Comparison of ENCODE assay signal across 7 mouse cellular contexts in genomic region chr2:136885579-136885978, GRCm38 (mm10). TPM values are rescaled to one million over a fixed set of nuclear protein-coding genes. Genes with fewer than 3 reads are reported as not detected.
DNase-seq lines count a peak whose midpoint lies in the region; ATAC-seq and TF ChIP-seq lines count a peak whose summit lies in the region.

TSS of gene AL731706.2 (minus strand) at chr2:136885679.

- ATAC-seq in midbrain, postnatal 0 days (ENCODE audit: low FRiP score) = no peak
- ATAC-seq in limb, embryonic 11.5 days (ENCODE audit: insufficient number of reproducible peaks, low FRiP score, low TSS enrichment, low read depth) = no peak
- ATAC-seq in megakaryocyte, adult 5-6 weeks (ENCODE audit: poor library complexity, severe bottlenecking) = no peak

- H3K27me3 ChIP-seq in midbrain, embryonic 10.5 days (ENCODE audit: low read depth, poor library complexity, severe bottlenecking) = no peaks in the 10 kb centered on the region
- H3K27me3 ChIP-seq in midbrain, postnatal 0 days (ENCODE audit: insufficient read depth, low read length) = no peaks in the 10 kb centered on the region
- no peaks in the 10 kb centered on the region for H3K27me3 ChIP-seq in limb, embryonic 11.5 days (ENCODE audit: control insufficient read depth, insufficient read depth, low read length)

- WGBS in midbrain, embryonic 10.5 days = 93% methylated on average over 2 of the region's 2 CpGs
- WGBS in midbrain, postnatal 0 days = 95% methylated on average over 2 of the region's 2 CpGs
- 91% methylated on average over 2 of the region's 2 CpGs for WGBS in limb, embryonic 11.5 days

- H3K4me2 ChIP-seq in midbrain, postnatal 0 days (ENCODE audit: low read depth, low read length, poor library complexity, severe bottlenecking) = no peak within 1 kb of the TSS
- no peak within 1 kb of the TSS for H3K4me2 ChIP-seq in limb, embryonic 11.5 days (ENCODE audit: low read depth, severe bottlenecking)

- H3K9me3 ChIP-seq in midbrain, embryonic 10.5 days (replicated peaks) = no peaks in the 10 kb centered on the region
- no peaks in the 10 kb centered on the region for H3K9me3 ChIP-seq in midbrain, postnatal 0 days (ENCODE audit: low read length)
- no peaks in the 10 kb centered on the region for H3K9me3 ChIP-seq in limb, embryonic 11.5 days (ENCODE audit: control insufficient read depth, low read length)

- TF ChIP-seq CTCF in midbrain, postnatal 0 days (IDR thresholded peaks at IDR 0.05) = no peak

- peaks cover 6% of the 10 kb centered on the region; the same call in 1 of the 2 replicates for H3K4me1 ChIP-seq in midbrain, embryonic 10.5 days
- H3K4me1 ChIP-seq in midbrain, postnatal 0 days (ENCODE audit: insufficient read depth, low read length) = 0 out of 2 replicates have a peak, but pooled peaks cover 4% of the 10 kb centered on the region
- no peaks in the 10 kb centered on the region for H3K4me1 ChIP-seq in limb, embryonic 11.5 days (ENCODE audit: control insufficient read depth, insufficient read depth, low read length)

- no peak within 1 kb of the TSS for H3K27ac ChIP-seq in midbrain, embryonic 10.5 days (replicated peaks)
- H3K27ac ChIP-seq in midbrain, postnatal 0 days (ENCODE audit: low read depth, low read length) = no peak within 1 kb of the TSS
- no peak within 1 kb of the TSS for H3K27ac ChIP-seq in limb, embryonic 11.5 days (replicated peaks; ENCODE audit: low read depth, low read length)

- no peak for DNase-seq in midbrain, embryonic 10.5 days (ENCODE audit: low spot score)
- DNase-seq in midbrain, postnatal 0 days (ENCODE audit: low spot score) = no peak
- no peak for DNase-seq in gastrocnemius, postnatal 4 days (ENCODE audit: low spot score in 2 of 2)
- no peak for DNase-seq in limb, embryonic 11.5 days (ENCODE audit: low spot score)
- no peak for DNase-seq in spleen, adult 18-20 months
- no peak for DNase-seq in ovary, postnatal 10 days (ENCODE audit: low spot score)

- H3K36me3 ChIP-seq in midbrain, embryonic 10.5 days = peaks cover 49% of the 10 kb centered on the region
- peaks cover 12% of the 10 kb centered on the region for H3K36me3 ChIP-seq in midbrain, postnatal 0 days (ENCODE audit: insufficient read depth, low read length)
- peaks cover 2% of the 10 kb centered on the region; the same call in 1 of the 2 replicates for H3K36me3 ChIP-seq in limb, embryonic 11.5 days (ENCODE audit: control insufficient read depth, insufficient read depth, low read length)

- H3K9ac ChIP-seq in midbrain, postnatal 0 days (replicated peaks; ENCODE audit: low read length, poor library complexity, severe bottlenecking) = no peak within 1 kb of the TSS
- no peak within 1 kb of the TSS for H3K9ac ChIP-seq in limb, embryonic 11.5 days (ENCODE audit: low read length)

- H3K4me3 ChIP-seq in midbrain, embryonic 10.5 days = no peak within 1 kb of the TSS
- H3K4me3 ChIP-seq in midbrain, postnatal 0 days (ENCODE audit: low read depth, low read length) = no peak within 1 kb of the TSS
- H3K4me3 ChIP-seq in limb, embryonic 11.5 days (ENCODE audit: low read depth, low read length) = no peak within 1 kb of the TSS

RNA-seq across cellular contexts. Expression of gene AL731706.2, which starts in this region (rescaled TPM):
- polyA plus RNA-seq in midbrain, embryonic 10.5 days (2016; fragmentation: Nextera tagmentation; extraction: Ambion mirVana) = 24.1 and 26.6 TPM in 2 replicates
- total RNA-seq in midbrain, postnatal 0 days (2014; rRNA removed) = not detected in 2 replicates
- 4.3 and 7.9 TPM in 2 replicates for polyA plus RNA-seq in midbrain, postnatal 0 days (2015; fragmentation: Nextera tagmentation; extraction: Ambion mirVana)
- total RNA-seq in gastrocnemius, postnatal 4 days (2021) = 10 to 100 TPM; 10.5 to 24.1 TPM
- 24.2 and 25.8 TPM in 2 replicates for polyA plus RNA-seq in limb, embryonic 11.5 days (2014; fragmentation: Nextera tagmentation; extraction: Ambion mirVana)
- total RNA-seq in megakaryocyte, adult 5-6 weeks (2015) = 35.9 and 57.9 TPM in 2 replicates
- not detected in 2 replicates for total RNA-seq in megakaryocyte, adult 5-6 weeks (2017)
